8 mouse cellular contexts compared by ENCODE assay signal in genomic region chr10:93309131-93309933, GRCm38 (mm10). TPM values are rescaled to one million over a fixed set of nuclear protein-coding genes. Genes with fewer than 3 reads are reported as not detected.
DNase-seq lines count a peak whose midpoint lies in the region; ATAC-seq and TF ChIP-seq lines count a peak whose summit lies in the region.

No protein-coding gene starts in this region.

- 2% methylated on average over 22 of the region's 23 CpGs for WGBS in heart, embryonic 12.5 days
- under 1% methylated on average over 21 of the region's 23 CpGs for WGBS in kidney, embryonic 15.5 days
- under 1% methylated on average over 19 of the region's 23 CpGs for WGBS in lung, embryonic 15.5 days

- H3K27me3 ChIP-seq in testis, adult 2 months (ENCODE audit: control insufficient read depth, insufficient read depth, low read length) = no peaks in the 10 kb centered on the region
- no peaks in the 10 kb centered on the region; the same call in 1 of the 2 replicates for H3K27me3 ChIP-seq in heart, embryonic 12.5 days (replicated peaks)
- H3K27me3 ChIP-seq in kidney, embryonic 15.5 days = no peaks in the 10 kb centered on the region
- no peaks in the 10 kb centered on the region for H3K27me3 ChIP-seq in lung, embryonic 15.5 days

- no peaks in the 10 kb centered on the region for H3K36me3 ChIP-seq in testis, adult 2 months (ENCODE audit: control insufficient read depth, insufficient read depth, low read length)
- H3K36me3 ChIP-seq in heart, embryonic 12.5 days = no peaks in the 10 kb centered on the region
- H3K36me3 ChIP-seq in kidney, embryonic 15.5 days = no peaks in the 10 kb centered on the region
- no peaks in the 10 kb centered on the region for H3K36me3 ChIP-seq in lung, embryonic 15.5 days

- peak overlapping the region; percentile 99 for H3K4me2 ChIP-seq in heart, embryonic 12.5 days
- H3K4me2 ChIP-seq in kidney, embryonic 15.5 days = peak overlapping the region; percentile 80
- H3K4me2 ChIP-seq in lung, embryonic 15.5 days = peak overlapping the region; percentile 87

- ATAC-seq in heart, embryonic 12.5 days (ENCODE audit: insufficient number of reproducible peaks, low FRiP score) = peak; percentile 69
- ATAC-seq in kidney, embryonic 15.5 days (replicated peaks; ENCODE audit: low FRiP score) = peak; percentile 22; the same call in 1 of the 2 replicates
- peak; percentile 70 for ATAC-seq in lung, embryonic 15.5 days (ENCODE audit: borderline replicate concordance, extremely low read depth, low FRiP score, low TSS enrichment)
- peak; percentile 47; the same call in 1 of the 2 replicates for ATAC-seq in neutrophil, adult 5-6 weeks (ENCODE audit: extremely low read depth, insufficient number of reproducible peaks, low FRiP score, poor library complexity, severe bottlenecking)

- no peak for TF ChIP-seq POLR2A in testis, adult 2 months (IDR thresholded peaks at IDR 0.05; ENCODE audit: control insufficient read depth, low read depth, low read length)

- peak overlapping the region; percentile 73 for H3K4me3 ChIP-seq in testis, adult 2 months (ENCODE audit: control insufficient read depth, low read depth, low read length)
- H3K4me3 ChIP-seq in heart, embryonic 12.5 days = peak overlapping the region; percentile 67
- peak overlapping the region; percentile 82 for H3K4me3 ChIP-seq in kidney, embryonic 15.5 days (replicated peaks)
- peak overlapping the region; percentile 81 for H3K4me3 ChIP-seq in lung, embryonic 15.5 days

- H3K9ac ChIP-seq in heart, embryonic 12.5 days = peak overlapping the region; percentile 91
- peak overlapping the region; percentile 63 for H3K9ac ChIP-seq in kidney, embryonic 15.5 days
- peak overlapping the region; percentile 90 for H3K9ac ChIP-seq in lung, embryonic 15.5 days

- no peak for DNase-seq in testis, postnatal 14 days (ENCODE audit: low spot score)
- peak; percentile 68 for DNase-seq in embryo, embryonic 9.5 days (ENCODE audit: extremely low spot score)
- no peak for DNase-seq in layer of hippocampus, postnatal 36 days

- no peak for TF ChIP-seq CTCF in testis, adult 2 months (IDR thresholded peaks at IDR 0.05; ENCODE audit: control insufficient read depth, insufficient read depth, insufficient replicate concordance, low read depth, low read length)

- H3K4me1 ChIP-seq in testis, adult 2 months (ENCODE audit: control insufficient read depth, insufficient read depth, low read length) = peaks cover 10% of the 10 kb centered on the region
- H3K4me1 ChIP-seq in heart, embryonic 12.5 days (replicated peaks) = peaks cover 14% of the 10 kb centered on the region
- H3K4me1 ChIP-seq in kidney, embryonic 15.5 days = peaks cover 28% of the 10 kb centered on the region
- peaks cover 21% of the 10 kb centered on the region for H3K4me1 ChIP-seq in lung, embryonic 15.5 days

- no peaks in the 10 kb centered on the region for H3K9me3 ChIP-seq in heart, embryonic 12.5 days (replicated peaks)
- H3K9me3 ChIP-seq in kidney, embryonic 15.5 days (replicated peaks) = no peaks in the 10 kb centered on the region
- no peaks in the 10 kb centered on the region for H3K9me3 ChIP-seq in lung, embryonic 15.5 days

- H3K27ac ChIP-seq in testis, adult 2 months (ENCODE audit: control insufficient read depth, insufficient read depth, low read depth, low read length) = no peak overlapping the region
- H3K27ac ChIP-seq in heart, embryonic 12.5 days (ENCODE audit: poor library complexity, severe bottlenecking) = peak overlapping the region; percentile 98
- H3K27ac ChIP-seq in kidney, embryonic 15.5 days = peak overlapping the region; percentile 96
- H3K27ac ChIP-seq in lung, embryonic 15.5 days = peak overlapping the region; percentile 95

RNA-seq across cellular contexts. Expression of gene Elk3, which starts 1.6 kb away (rescaled TPM):
- polyA plus RNA-seq in testis, adult 2 months (2012; rRNA removed) = 2.2 and 2.9 TPM in 2 replicates
- polyA plus RNA-seq in heart, embryonic 12.5 days (2016; fragmentation: Nextera tagmentation; extraction: Ambion mirVana) = 36.8 and 41.0 TPM in 2 replicates
- polyA plus RNA-seq in kidney, embryonic 15.5 days (2015; fragmentation: Nextera tagmentation; extraction: Ambion mirVana) = 41.9 and 43.7 TPM in 2 replicates
- 51.9 and 52.3 TPM in 2 replicates for polyA plus RNA-seq in lung, embryonic 15.5 days (2015; fragmentation: Nextera tagmentation; extraction: Ambion mirVana)
- total RNA-seq in neutrophil, adult 5-6 weeks (2017) = 17.2 and 22.2 TPM in 2 replicates
- 1 to 10 TPM; 7.4 to 8.9 TPM for total RNA-seq in layer of hippocampus, postnatal 36 days (2021)
